Mouse (Mus musculus) erythroblast, embryonic 14.5 days (primary cell): Measurements from ENCODE around the gene Slc9a2. TPM values are rescaled to one million over a fixed set of nuclear protein-coding genes. Genes with fewer than 3 reads are reported as not detected.
A peak's percentile ranks its signal among the peaks of the same experiment; 100 is the strongest.

ENCODE experiments used
- H3K27me3 ChIP-seq: 2 replicates; pipeline ENCODE4 v1.6.1; 2012; ENCODE audit warnings: inconsistent platforms; ENCODE audit not compliant: control insufficient read depth
- H3K36me3 ChIP-seq: 2 replicates; pipeline ENCODE4 v1.6.1; 2012; ENCODE audit warnings: mild to moderate bottlenecking, inconsistent platforms; ENCODE audit not compliant: control insufficient read depth
- H3K4me1 ChIP-seq: 2 replicates; pipeline ENCODE4 v1.6.1; 2012; ENCODE audit warnings: inconsistent platforms; ENCODE audit not compliant: control insufficient read depth
- H3K4me3 ChIP-seq: replicated peaks from 2 replicates; pipeline ENCODE3; 2012; ENCODE audit warnings: moderate library complexity, mild to moderate bottlenecking, inconsistent platforms
- H3K9me3 ChIP-seq: 2 replicates; pipeline ENCODE4 v1.6.1; 2012; ENCODE audit warnings: low read length, inconsistent platforms, mixed read lengths; ENCODE audit not compliant: control insufficient read depth
- GATA1 ChIP-seq: IDR thresholded peaks from 2 replicates; pipeline ENCODE4 v1.6.1; 2012; ENCODE audit warnings: low read length, inconsistent platforms, mixed read lengths
- TAL1 ChIP-seq: IDR thresholded peaks from 3 replicates; pipeline ENCODE4 v1.6.1; 2012; ENCODE audit warnings: low read length, inconsistent platforms, mixed read lengths
- polyA plus RNA-seq: library from polyadenylated mRNA; stranded (reverse); fragments of >175 nt; gene quantifications from 2 replicates; pipeline ENCODE4 v1.2.3, GENCODE M21; 2012

Gene Slc9a2
- polyA plus RNA-seq, result not detected in 2 replicates

GRCm38 (mm10) chr1:40680067-40680867 lies at the start of gene Slc9a2:
Slc9a2 (plus strand) TSS chr1:40680574.
- TF ChIP-seq GATA1, result no peak
- no peak for TF ChIP-seq TAL1
- Histone ChIP-seq H3K27me3 (peaks cover 59% of the 10 kb centered on the region), H3K9me3 (no peaks in the 10 kb centered on the region; the same call in 1 of the 2 replicates), H3K4me1 (peaks cover 3% of the 10 kb centered on the region), H3K36me3 (no peaks in the 10 kb centered on the region), H3K4me3 (peak within 1 kb of the TSS; percentile 38)

DNA sequence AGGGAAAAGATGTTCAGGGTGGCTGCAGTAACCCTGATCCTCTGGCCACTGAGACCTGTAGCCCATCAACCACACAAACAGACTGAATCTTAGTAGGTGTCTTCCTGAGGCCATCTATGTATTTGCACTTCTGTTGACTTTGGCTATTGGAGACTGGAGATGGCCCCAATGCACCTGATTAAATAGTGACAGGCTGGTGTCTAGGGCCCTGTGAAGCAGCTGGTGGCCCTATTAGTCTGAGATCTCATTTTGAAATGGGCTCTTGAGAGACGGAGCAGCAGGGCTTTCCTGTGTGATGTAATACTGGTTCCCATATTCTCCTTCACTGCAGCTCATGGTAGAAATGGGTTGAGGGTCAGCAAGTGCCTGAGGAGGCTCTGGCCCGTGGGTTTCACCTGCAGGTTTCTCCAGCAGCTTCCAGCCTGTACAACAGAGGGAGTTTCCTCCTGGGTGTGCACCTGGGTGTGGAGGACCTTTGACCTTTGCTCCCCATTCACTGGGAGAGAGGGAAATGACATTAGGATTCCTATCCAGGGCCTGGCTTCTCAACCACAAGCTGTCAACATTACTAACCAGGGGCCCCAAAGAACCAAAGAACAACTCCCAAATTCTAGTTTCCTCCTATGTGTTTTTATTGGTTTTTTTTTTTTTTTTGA lies 47.8 kb upstream of the Slc9a2 start:
- H3K9me3 ChIP-seq, result no peaks in the 10 kb centered on the region
- H3K4me1 ChIP-seq, result no peaks in the 10 kb centered on the region
- no peaks in the 10 kb centered on the region for H3K27me3 ChIP-seq
- TF ChIP-seq TAL1, result no peak
- no peak for TF ChIP-seq GATA1
- no peak overlapping the region for H3K4me3 ChIP-seq
- H3K36me3 ChIP-seq, result no peaks in the 10 kb centered on the region

- Histone ChIP-seq H3K27me3 (no peaks in the 10 kb centered on the region), H3K4me1 (no peaks in the 10 kb centered on the region), H3K9me3 (no peaks in the 10 kb centered on the region), H3K36me3 (no peaks in the 10 kb centered on the region), H3K4me3 (no peak overlapping the region)
- TF ChIP-seq GATA1 (no peak), TAL1 (no peak)
Observed at GRCm38 (mm10) chr1:40634608-40635007, 45.8 kb upstream of the Slc9a2 start.

DNA sequence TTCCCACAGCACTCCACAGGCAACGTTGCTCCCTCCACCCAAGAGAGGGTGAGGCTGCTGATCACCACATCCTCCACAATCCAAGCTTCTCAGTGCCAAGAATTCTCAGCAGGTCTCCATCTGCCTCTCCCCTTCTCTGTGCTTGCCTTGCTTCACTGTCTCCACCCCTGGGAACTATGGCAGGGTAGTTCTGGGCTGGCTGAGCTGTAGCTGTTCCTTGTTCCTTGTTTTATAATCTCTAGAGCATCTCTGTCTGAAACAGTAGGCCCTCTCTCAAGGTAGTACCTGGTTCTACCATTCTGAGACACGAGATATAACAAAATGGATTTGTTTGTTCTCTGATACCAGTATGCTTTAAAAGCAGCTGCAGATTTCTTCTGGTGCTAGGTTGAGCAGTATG lies 32.1 kb upstream of the Slc9a2 start:
- H3K9me3 ChIP-seq, result no peaks in the 10 kb centered on the region
- H3K27me3 ChIP-seq, result no peaks in the 10 kb centered on the region
- no peaks in the 10 kb centered on the region for H3K4me1 ChIP-seq
- H3K4me3 ChIP-seq, result no peak overlapping the region
- no peaks in the 10 kb centered on the region for H3K36me3 ChIP-seq
- TF ChIP-seq TAL1 (no peak), GATA1 (no peak)

DNA sequence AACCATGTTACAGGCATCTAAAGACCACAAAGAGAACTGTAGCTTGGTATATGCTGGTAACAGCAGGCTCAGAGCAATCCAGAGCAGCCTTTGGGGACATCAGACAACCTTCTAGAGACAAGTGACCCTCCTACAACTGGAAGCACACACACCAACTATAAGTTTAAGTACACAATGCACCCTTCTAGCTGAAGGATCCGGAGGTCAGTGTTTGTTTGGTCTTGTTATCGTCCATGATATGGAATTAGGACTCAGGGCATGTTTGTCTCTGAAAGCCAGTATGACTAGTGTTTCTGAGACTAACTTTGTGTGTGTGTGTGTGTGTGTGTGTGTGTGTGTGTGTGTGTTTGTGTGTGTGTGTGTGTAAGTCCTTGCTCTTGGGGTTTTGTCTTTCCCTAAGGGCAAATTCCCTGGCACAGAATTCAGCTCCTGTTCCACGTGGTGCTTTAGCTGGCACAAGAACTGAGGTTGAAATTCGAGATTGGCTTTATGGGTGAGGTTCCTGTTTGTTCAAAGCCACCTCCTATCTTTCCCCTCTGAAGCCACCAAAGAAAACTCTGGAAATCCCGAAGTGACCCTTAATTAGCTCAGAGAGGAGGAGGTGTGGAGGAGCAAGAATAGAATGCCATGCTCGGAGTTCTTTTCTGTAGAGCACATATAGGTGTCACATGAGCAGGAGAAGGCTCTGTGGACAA lies 29.4 kb upstream of the Slc9a2 start:
- Histone ChIP-seq H3K4me3 (no peak overlapping the region), H3K27me3 (no peaks in the 10 kb centered on the region), H3K9me3 (no peaks in the 10 kb centered on the region), H3K36me3 (no peaks in the 10 kb centered on the region), H3K4me1 (no peaks in the 10 kb centered on the region)
- TF ChIP-seq GATA1 (no peak), TAL1 (no peak)

GRCm38 (mm10) chr1:40657035-40657434 lies 23.3 kb upstream of the Slc9a2 start:
- no peaks in the 10 kb centered on the region for H3K4me1 ChIP-seq
- H3K9me3 ChIP-seq, result no peaks in the 10 kb centered on the region
- H3K36me3 ChIP-seq, result no peaks in the 10 kb centered on the region
- TF ChIP-seq TAL1, result no peak
- TF ChIP-seq GATA1, result no peak
- H3K4me3 ChIP-seq, result no peak overlapping the region
- H3K27me3 ChIP-seq, result no peaks in the 10 kb centered on the region

GRCm38 (mm10) chr1:40657978-40658496 lies 22.3 kb upstream of the Slc9a2 start:
- H3K36me3 ChIP-seq, result no peaks in the 10 kb centered on the region
- TF ChIP-seq GATA1, result no peak
- no peak for TF ChIP-seq TAL1
- no peak overlapping the region for H3K4me3 ChIP-seq
- no peaks in the 10 kb centered on the region for H3K9me3 ChIP-seq
- no peaks in the 10 kb centered on the region for H3K4me1 ChIP-seq
- no peaks in the 10 kb centered on the region for H3K27me3 ChIP-seq

DNA sequence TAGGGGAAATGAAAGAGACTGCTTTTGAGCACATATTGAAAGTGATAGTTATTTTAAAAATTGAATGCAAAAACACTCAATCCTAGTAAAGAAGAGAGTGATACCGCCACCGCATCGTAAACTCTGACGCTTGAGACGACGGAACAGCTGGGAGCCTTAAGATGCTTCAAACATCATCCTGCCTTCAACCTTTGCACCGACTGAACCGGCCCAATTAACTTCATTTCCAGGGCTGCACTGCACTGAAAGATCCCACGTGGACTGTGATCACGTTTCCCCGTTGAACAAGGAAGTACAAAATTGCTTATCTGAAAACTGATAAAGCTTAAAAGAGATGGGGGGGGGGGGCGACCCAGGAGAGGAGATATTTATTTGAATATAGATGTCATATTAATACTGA lies 21.4 kb upstream of the Slc9a2 start:
- no peak for TF ChIP-seq TAL1
- TF ChIP-seq GATA1, result no peak
- H3K4me1 ChIP-seq, result no peaks in the 10 kb centered on the region

DNA sequence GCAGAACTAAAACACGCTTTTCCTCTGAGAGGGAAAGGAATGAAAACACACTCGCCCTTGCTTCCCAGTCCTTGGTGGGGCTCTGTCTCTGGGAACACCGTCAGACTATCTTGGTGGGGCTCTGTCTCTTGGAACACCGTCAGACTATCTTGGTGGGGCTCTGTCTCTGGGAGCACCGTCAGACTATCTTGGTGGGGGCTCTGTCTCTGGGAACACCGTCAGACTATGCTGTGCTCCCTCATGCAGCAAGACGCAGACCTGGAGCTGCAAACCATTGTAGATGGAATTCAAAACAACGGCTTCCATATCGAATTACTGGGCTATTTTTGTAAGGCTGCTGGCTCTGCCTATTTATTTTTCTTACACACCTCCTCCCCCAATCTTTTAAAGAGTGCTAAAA lies 20.9 kb upstream of the Slc9a2 start:
- Histone ChIP-seq H3K36me3 (no peaks in the 10 kb centered on the region), H3K27me3 (peaks cover 3% of the 10 kb centered on the region), H3K4me3 (no peak overlapping the region), H3K9me3 (no peaks in the 10 kb centered on the region), H3K4me1 (no peaks in the 10 kb centered on the region)
- TF ChIP-seq TAL1 (no peak), GATA1 (no peak)

More for the DNA sequence above, 21.4 kb upstream of the Slc9a2 start:
- Histone ChIP-seq H3K4me3 (no peak overlapping the region), H3K36me3 (no peaks in the 10 kb centered on the region), H3K27me3 (peaks cover 3% of the 10 kb centered on the region), H3K9me3 (no peaks in the 10 kb centered on the region)
